Comparison of ENCODE assay signal across 14 mouse cellular contexts in genomic region chr15:101082236-101082635, GRCm38 (mm10). TPM values are rescaled to one million over a fixed set of nuclear protein-coding genes. Genes with fewer than 3 reads are reported as not detected.
A peak's percentile ranks its signal among the peaks of the same experiment; 100 is the strongest.
DNase-seq lines count a peak whose midpoint lies in the region; ATAC-seq and TF ChIP-seq lines count a peak whose summit lies in the region.
"Had no signal": no experiment of that assay in that cellular context is flagged by ENCODE, and none has a peak within 500 bp of the region (broad histone marks: within the 10 kb centered on the region; RNA-seq: fewer than 3 reads in every experiment).

No protein-coding gene starts in this region.

- DNase-seq in embryo, embryonic 10 days (ENCODE audit: low spot score) = peak; percentile 82
- no peak for DNase-seq in embryo, embryonic 9.5 days (ENCODE audit: extremely low spot score)
- peak; percentile 61 for DNase-seq in lung, postnatal 0 days (ENCODE audit: low spot score)
- no peak for DNase-seq in lung, postnatal 4 days
- peak; percentile 46 for DNase-seq in mesoderm, embryonic 11.5 days (ENCODE audit: low read depth, low spot score)
- DNase-seq in cerebellum, adult 18-20 months = no peak
- DNase-seq: adrenal gland, postnatal 14 days; thymus, adult 2 months had no signal

- WGBS in lung, postnatal 0 days = 47% methylated on average over 4 of the region's 4 CpGs
- 30% methylated on average over 4 of the region's 4 CpGs for WGBS in embryonic facial prominence, embryonic 13.5 days

- H3K9me3 ChIP-seq in lung, postnatal 0 days (ENCODE audit: low read length) = no peaks in the 10 kb centered on the region
- no peaks in the 10 kb centered on the region for H3K9me3 ChIP-seq in embryonic facial prominence, embryonic 13.5 days
- H3K9me3 ChIP-seq: neural tube, embryonic 13.5 days had no signal

- peak; percentile 20; the same call in 1 of the 2 replicates for ATAC-seq in lung, postnatal 0 days
- 0 out of 2 replicates have a peak, but pooled peaks have one; percentile 35 for ATAC-seq in embryonic facial prominence, embryonic 13.5 days (ENCODE audit: insufficient number of reproducible peaks, insufficient read depth, low FRiP score, low TSS enrichment, low read depth)
- ATAC-seq in megakaryocyte-erythroid progenitor cell, adult 5-6 weeks (replicated peaks; ENCODE audit: low FRiP score, low TSS enrichment, poor library complexity, severe bottlenecking) = no peak
- ATAC-seq: intestine, embryonic 16.5 days had no signal

- TF ChIP-seq CTCF in lung, postnatal 0 days (IDR thresholded peaks at IDR 0.05) = no peak

- H3K27ac ChIP-seq in lung, postnatal 0 days (ENCODE audit: low read length) = peak overlapping the region; percentile 57
- H3K27ac ChIP-seq in embryonic facial prominence, embryonic 13.5 days = peak overlapping the region; percentile 71
- H3K27ac ChIP-seq: neural tube, embryonic 13.5 days had no signal

- TF ChIP-seq EP300 in lung, postnatal 0 days (IDR thresholded peaks at IDR 0.05) = peak; percentile 32; the same call in 1 of the 2 replicates

- H3K9ac ChIP-seq in lung, postnatal 0 days (replicated peaks; ENCODE audit: low read depth) = no peak overlapping the region
- H3K9ac ChIP-seq in embryonic facial prominence, embryonic 13.5 days = no peak overlapping the region
- H3K9ac ChIP-seq: neural tube, embryonic 13.5 days had no signal

- no peak overlapping the region for H3K4me3 ChIP-seq in lung, postnatal 0 days (ENCODE audit: low read depth, low read length)
- H3K4me3 ChIP-seq in embryonic facial prominence, embryonic 13.5 days = no peak overlapping the region
- H3K4me3 ChIP-seq: neural tube, embryonic 13.5 days had no signal

- peaks cover 3% of the 10 kb centered on the region; the same call in 1 of the 2 replicates for H3K4me1 ChIP-seq in lung, postnatal 0 days (ENCODE audit: insufficient read depth, low read depth, low read length)
- H3K4me1 ChIP-seq in embryonic facial prominence, embryonic 13.5 days = peaks cover 49% of the 10 kb centered on the region

- H3K36me3 ChIP-seq in lung, postnatal 0 days (ENCODE audit: insufficient read depth, low read length) = no peaks in the 10 kb centered on the region
- H3K36me3 ChIP-seq in embryonic facial prominence, embryonic 13.5 days = no peaks in the 10 kb centered on the region
- H3K36me3 ChIP-seq: neural tube, embryonic 13.5 days had no signal

- H3K27me3 ChIP-seq in lung, postnatal 0 days (replicated peaks; ENCODE audit: insufficient read depth, low read length) = no peaks in the 10 kb centered on the region
- H3K27me3 ChIP-seq in embryonic facial prominence, embryonic 13.5 days = no peaks in the 10 kb centered on the region; the same call in 1 of the 2 replicates

- no peak overlapping the region for H3K4me2 ChIP-seq in lung, postnatal 0 days (replicated peaks; ENCODE audit: low read depth, low read length)
- no peak overlapping the region for H3K4me2 ChIP-seq in embryonic facial prominence, embryonic 13.5 days
- H3K4me2 ChIP-seq: neural tube, embryonic 13.5 days had no signal

RNA-seq across cellular contexts. Expression of gene Fignl2, which starts 3.9 kb away (rescaled TPM):
- 0.48 and 0.60 TPM in 2 replicates for polyA plus RNA-seq in lung, postnatal 0 days (2015; fragmentation: Nextera tagmentation; extraction: Ambion mirVana)
- 0.21 and 0.28 TPM in 2 replicates for polyA plus RNA-seq in embryonic facial prominence, embryonic 13.5 days (2015; fragmentation: Nextera tagmentation; extraction: Ambion mirVana)
- not detected in 2 replicates for total RNA-seq in megakaryocyte-erythroid progenitor cell, adult 5-6 weeks (2014; fragmentation: Nextera tagmentation)
- not detected in 2 replicates for total RNA-seq in megakaryocyte-erythroid progenitor cell, adult 5-6 weeks (2017)

RNA-seq across cellular contexts. Expression of gene Ankrd33, which starts 33.3 kb away (rescaled TPM):
- polyA plus RNA-seq in lung, postnatal 0 days (2015; fragmentation: Nextera tagmentation; extraction: Ambion mirVana) = 0.13 TPM in 1 of 2 replicates, not detected in the other
- not detected in 2 replicates for polyA plus RNA-seq in embryonic facial prominence, embryonic 13.5 days (2015; fragmentation: Nextera tagmentation; extraction: Ambion mirVana)
- not detected in 2 replicates for total RNA-seq in megakaryocyte-erythroid progenitor cell, adult 5-6 weeks (2014; fragmentation: Nextera tagmentation)
- not detected in 2 replicates for total RNA-seq in megakaryocyte-erythroid progenitor cell, adult 5-6 weeks (2017)
- total RNA-seq: adrenal gland, postnatal 14 days; left cerebral cortex, postnatal 10 days had no signal
- polyA plus RNA-seq: heart, embryonic 16.5 days; intestine, embryonic 16.5 days; neural tube, embryonic 13.5 days; thymus, adult 2 months had no signal

RNA-seq across cellular contexts. Expression of gene Gm47841, which starts 35.0 kb away (rescaled TPM):
- polyA plus RNA-seq in lung, postnatal 0 days (2015; fragmentation: Nextera tagmentation; extraction: Ambion mirVana) = not detected in 2 replicates
- not detected in 2 replicates for polyA plus RNA-seq in embryonic facial prominence, embryonic 13.5 days (2015; fragmentation: Nextera tagmentation; extraction: Ambion mirVana)
- not detected in 2 replicates for total RNA-seq in megakaryocyte-erythroid progenitor cell, adult 5-6 weeks (2014; fragmentation: Nextera tagmentation)
- total RNA-seq in megakaryocyte-erythroid progenitor cell, adult 5-6 weeks (2017) = not detected in 2 replicates
- total RNA-seq: adrenal gland, postnatal 14 days had no signal
- polyA plus RNA-seq: heart, embryonic 16.5 days; intestine, embryonic 16.5 days; neural tube, embryonic 13.5 days; thymus, adult 2 months had no signal

RNA-seq across cellular contexts. Expression of gene Acvrl1, which starts 46.1 kb away (rescaled TPM):
- 159 and 168 TPM in 2 replicates for polyA plus RNA-seq in lung, postnatal 0 days (2015; fragmentation: Nextera tagmentation; extraction: Ambion mirVana)
- polyA plus RNA-seq in embryonic facial prominence, embryonic 13.5 days (2015; fragmentation: Nextera tagmentation; extraction: Ambion mirVana) = 9.9 and 10.1 TPM in 2 replicates
- not detected in 2 replicates for total RNA-seq in megakaryocyte-erythroid progenitor cell, adult 5-6 weeks (2014; fragmentation: Nextera tagmentation)
- total RNA-seq in megakaryocyte-erythroid progenitor cell, adult 5-6 weeks (2017) = 3.3 TPM in 1 of 2 replicates, not detected in the other

Comparison
In these comparisons a context has a peak if more than half of its experiments do, and no peak if none do; other contexts are left out.
1. DNase-seq: peak in embryo, embryonic 10 days (single experiment), lung, postnatal 0 days (single experiment) and mesoderm, embryonic 11.5 days (single experiment); none in embryo, embryonic 9.5 days (single experiment), lung, postnatal 4 days (0 of 2) and cerebellum, adult 18-20 months (0 of 2).